Mouse (Mus musculus): ENCODE data around the gene Tmem247. TPM values are rescaled to one million over a fixed set of nuclear protein-coding genes. Genes with fewer than 3 reads are reported as not detected.

The Tmem247 gene
- not detected for total RNA-seq (2023)

DNA sequence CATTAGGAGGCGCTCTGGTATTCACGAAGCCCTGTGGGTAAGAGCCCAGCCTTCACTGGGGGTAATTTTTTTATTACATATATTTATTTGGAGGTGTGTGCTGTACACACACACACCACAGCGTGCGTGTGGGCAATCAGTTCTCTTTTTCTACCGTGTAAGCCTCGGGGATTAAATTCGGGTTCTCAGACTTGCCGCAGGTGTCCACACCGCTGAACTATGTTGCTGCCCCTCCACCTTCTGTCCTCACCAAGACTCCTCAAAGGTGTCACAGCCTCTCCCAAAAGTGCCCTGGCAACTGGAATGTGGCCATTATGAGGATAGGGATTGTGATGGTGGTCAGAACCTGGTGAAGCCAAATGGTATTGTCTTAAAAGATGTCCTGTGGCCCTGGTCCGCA, at the start of gene Tmem247:
Tmem247 (plus strand) TSS at position 301 of the 400 bp plus-strand sequence.

GRCm38 (mm10) chr17:86947840-86948796, 31.0 kb downstream of the Tmem247 start, which contains the start of gene Atp6v1e2:
Gene Atp6v1e2 (minus strand): TSS chr17:86947897.

GRCm38 (mm10) chr17:86962894-86963585, 45.9 kb downstream of the Tmem247 start, which contains the start of gene Rhoq:
Gene Rhoq (plus strand): TSS chr17:86963082.

Other genes starting within 250 kb of the Tmem247 start
- 10 to 100 TPM in 1 of 2 experiments, 1 to 10 TPM in 1; 8.2 to 10.3 TPM for gene Epas1, start 163.6 kb upstream of the Tmem247 start, total RNA-seq (2023)
- not detected for gene Atp6v1e2, start 30.5 kb downstream of the Tmem247 start, total RNA-seq (2023)
- gene Rhoq, start 45.7 kb downstream of the Tmem247 start, total RNA-seq (2023): 1 to 10 TPM; 5.8 to 7.4 TPM
- 10 to 100 TPM; 10.2 to 12.2 TPM for gene Pigf, start 108.1 kb downstream of the Tmem247 start, total RNA-seq (2023)
- gene Cript, start 108.2 kb downstream of the Tmem247 start, total RNA-seq (2023): 10 to 100 TPM; 65.4 to 69.1 TPM
- gene Socs5, start 190.3 kb downstream of the Tmem247 start, total RNA-seq (2023): 10 to 100 TPM; 24.5 to 29.1 TPM

All from T-cell, adult 66 days (primary cell).